Mouse (Mus musculus): Measurements from ENCODE around the gene Exoc6b. TPM values are rescaled to one million over a fixed set of nuclear protein-coding genes. Genes with fewer than 3 reads are reported as not detected.

Gene Exoc6b
- polyA plus RNA-seq, 1 experiment from 2014 or later = 11.7 TPM

GRCm38 (mm10) chr6:84646696-84647095, 422.6 kb downstream of the Exoc6b start:
- no peaks in the 10 kb centered on the region for H3K9me3 ChIP-seq (ENCODE audit: control insufficient read depth, low read length)
- TF ChIP-seq EP300 (optimal IDR thresholded peaks at IDR 0.05) (no peak), CTCF (IDR thresholded peaks at IDR 0.05; ENCODE audit: low read depth) (no peak)
- H3K36me3 ChIP-seq (ENCODE audit: control insufficient read depth, insufficient read depth, low read length) = no peaks in the 10 kb centered on the region
- H3K4me1 ChIP-seq (replicated peaks; ENCODE audit: control insufficient read depth, insufficient read depth) = no peaks in the 10 kb centered on the region
- WGBS = 60% methylated on average over 2 of the region's 2 CpGs
- no peak overlapping the region for H3K4me2 ChIP-seq (replicated peaks; ENCODE audit: low read depth)
- ATAC-seq (ENCODE audit: low FRiP score, low TSS enrichment) = no peak
- H3K27me3 ChIP-seq (ENCODE audit: control insufficient read depth, insufficient read depth, low read length) = no peaks in the 10 kb centered on the region
- H3K9ac ChIP-seq (ENCODE audit: low read length) = no peak overlapping the region
- no peak overlapping the region for H3K4me3 ChIP-seq (ENCODE audit: low read depth, low read length)
- no peak for DNase-seq (ENCODE audit: low spot score)
- H3K27ac ChIP-seq (replicated peaks) = no peak overlapping the region

- Histone ChIP-seq H3K27me3 (ENCODE audit: control insufficient read depth, insufficient read depth, low read length) (no peaks in the 10 kb centered on the region), H3K9me3 (ENCODE audit: control insufficient read depth, low read length) (no peaks in the 10 kb centered on the region), H3K9ac (ENCODE audit: low read length) (no peak overlapping the region), H3K4me1 (replicated peaks; ENCODE audit: control insufficient read depth, insufficient read depth) (peaks cover 5% of the 10 kb centered on the region), H3K36me3 (ENCODE audit: control insufficient read depth, insufficient read depth, low read length) (no peaks in the 10 kb centered on the region), H3K27ac (replicated peaks) (no peak overlapping the region), H3K4me2 (replicated peaks; ENCODE audit: low read depth) (no peak overlapping the region), H3K4me3 (ENCODE audit: low read depth, low read length) (no peak overlapping the region)
- TF ChIP-seq CTCF (IDR thresholded peaks at IDR 0.05; ENCODE audit: low read depth) (peak; percentile 10; the same call in 1 of the 2 replicates), EP300 (optimal IDR thresholded peaks at IDR 0.05) (no peak)
- 28% methylated on average over 4 of the region's 4 CpGs for WGBS
- DNase-seq (ENCODE audit: low spot score) (no peak), ATAC-seq (ENCODE audit: low FRiP score, low TSS enrichment) (peak; percentile 14; the same call in 1 of the 2 replicates)
These were observed 428.3 kb downstream of the Exoc6b start for GRCm38 (mm10) chr6:84641062-84641431.

- 0 out of 2 replicates have a peak overlapping the region, but pooled peaks have one; percentile 1 for H3K4me2 ChIP-seq (replicated peaks; ENCODE audit: low read depth)
- DNase-seq (ENCODE audit: low spot score) (peak; percentile 80), ATAC-seq (ENCODE audit: low FRiP score, low TSS enrichment) (peak; percentile 96)
- H3K27me3 ChIP-seq (ENCODE audit: control insufficient read depth, insufficient read depth, low read length) = no peaks in the 10 kb centered on the region
- H3K36me3 ChIP-seq (ENCODE audit: control insufficient read depth, insufficient read depth, low read length) = no peaks in the 10 kb centered on the region
- WGBS = 15% methylated on average over 9 of the region's 9 CpGs
- no peaks in the 10 kb centered on the region for H3K9me3 ChIP-seq (ENCODE audit: control insufficient read depth, low read length)
- no peak overlapping the region for H3K9ac ChIP-seq (ENCODE audit: low read length)
- 0 out of 2 replicates have a peak overlapping the region, but pooled peaks have one; percentile 41 for H3K27ac ChIP-seq (replicated peaks)
- TF ChIP-seq CTCF (IDR thresholded peaks at IDR 0.05; ENCODE audit: low read depth) (no peak), EP300 (optimal IDR thresholded peaks at IDR 0.05) (no peak)
- H3K4me3 ChIP-seq (ENCODE audit: low read depth, low read length) = no peak overlapping the region
- peaks cover 5% of the 10 kb centered on the region for H3K4me1 ChIP-seq (replicated peaks; ENCODE audit: control insufficient read depth, insufficient read depth)
These were observed 428.8 kb downstream of the Exoc6b start for GRCm38 (mm10) chr6:84640324-84641061.

GRCm38 (mm10) chr6:84638206-84638605, 431.1 kb downstream of the Exoc6b start:
- no peak overlapping the region for H3K4me3 ChIP-seq (ENCODE audit: low read depth, low read length)
- H3K9me3 ChIP-seq (ENCODE audit: control insufficient read depth, low read length) = no peaks in the 10 kb centered on the region
- DNase-seq (ENCODE audit: low spot score) (no peak), ATAC-seq (ENCODE audit: low FRiP score, low TSS enrichment) (no peak)
- H3K27ac ChIP-seq (replicated peaks) = no peak overlapping the region
- H3K4me1 ChIP-seq (replicated peaks; ENCODE audit: control insufficient read depth, insufficient read depth) = peaks cover 5% of the 10 kb centered on the region
- no peaks in the 10 kb centered on the region for H3K36me3 ChIP-seq (ENCODE audit: control insufficient read depth, insufficient read depth, low read length)
- no peak overlapping the region for H3K9ac ChIP-seq (ENCODE audit: low read length)
- no peak overlapping the region for H3K4me2 ChIP-seq (replicated peaks; ENCODE audit: low read depth)
- no peaks in the 10 kb centered on the region for H3K27me3 ChIP-seq (ENCODE audit: control insufficient read depth, insufficient read depth, low read length)
- TF ChIP-seq EP300 (optimal IDR thresholded peaks at IDR 0.05) (no peak), CTCF (IDR thresholded peaks at IDR 0.05; ENCODE audit: low read depth) (no peak)

GRCm38 (mm10) chr6:84631588-84631987, 437.7 kb downstream of the Exoc6b start:
- Histone ChIP-seq H3K27me3 (ENCODE audit: control insufficient read depth, insufficient read depth, low read length) (no peaks in the 10 kb centered on the region), H3K4me2 (replicated peaks; ENCODE audit: low read depth) (no peak overlapping the region), H3K4me1 (replicated peaks; ENCODE audit: control insufficient read depth, insufficient read depth) (no peaks in the 10 kb centered on the region), H3K9ac (ENCODE audit: low read length) (no peak overlapping the region), H3K9me3 (ENCODE audit: control insufficient read depth, low read length) (no peaks in the 10 kb centered on the region), H3K4me3 (ENCODE audit: low read depth, low read length) (no peak overlapping the region), H3K36me3 (ENCODE audit: control insufficient read depth, insufficient read depth, low read length) (no peaks in the 10 kb centered on the region), H3K27ac (replicated peaks) (no peak overlapping the region)
- 92% methylated on average over 2 of the region's 2 CpGs for WGBS
- no peak for ATAC-seq (ENCODE audit: low FRiP score, low TSS enrichment)
- TF ChIP-seq EP300 (optimal IDR thresholded peaks at IDR 0.05) = no peak
- no peak for TF ChIP-seq CTCF (IDR thresholded peaks at IDR 0.05; ENCODE audit: low read depth)
- DNase-seq (ENCODE audit: low spot score) = no peak

GRCm38 (mm10) chr6:84630276-84630675, 439.0 kb downstream of the Exoc6b start:
- no peak overlapping the region for H3K4me3 ChIP-seq (ENCODE audit: low read depth, low read length)
- no peak overlapping the region for H3K4me2 ChIP-seq (replicated peaks; ENCODE audit: low read depth)
- no peaks in the 10 kb centered on the region for H3K36me3 ChIP-seq (ENCODE audit: control insufficient read depth, insufficient read depth, low read length)
- ATAC-seq (ENCODE audit: low FRiP score, low TSS enrichment) = peak; percentile 32; the same call in 1 of the 2 replicates
- H3K27ac ChIP-seq (replicated peaks) = no peak overlapping the region
- no peak overlapping the region for H3K9ac ChIP-seq (ENCODE audit: low read length)
- H3K9me3 ChIP-seq (ENCODE audit: control insufficient read depth, low read length) = no peaks in the 10 kb centered on the region
- no peaks in the 10 kb centered on the region for H3K4me1 ChIP-seq (replicated peaks; ENCODE audit: control insufficient read depth, insufficient read depth)
- DNase-seq (ENCODE audit: low spot score) = no peak
- H3K27me3 ChIP-seq (ENCODE audit: control insufficient read depth, insufficient read depth, low read length) = no peaks in the 10 kb centered on the region
- 12% methylated on average over 1 of the region's 1 CpGs for WGBS
- TF ChIP-seq CTCF (IDR thresholded peaks at IDR 0.05; ENCODE audit: low read depth) = no peak
- no peak for TF ChIP-seq EP300 (optimal IDR thresholded peaks at IDR 0.05)

Measured in stomach, postnatal 0 days (tissue).